Mouse (Mus musculus) kidney, postnatal 4 days (tissue): Measurements from ENCODE around the gene Gm49416.
A peak's percentile ranks its signal among the peaks of the same experiment; 100 is the strongest.

Source experiments
- DNase-seq, 2 experiments: peaks; one replicate each; pipeline ENCODE4 v3.0.0; 2021; ENCODE audit warnings: mixed read lengths in 2 of 2

The Gm49416 gene

GRCm38 (mm10) chr19:8921741-8922140 is 33.0 kb downstream of the Gm49416 start:
- no peak for DNase-seq

GRCm38 (mm10) chr19:8926766-8927165 is 38.0 kb downstream of the Gm49416 start:
- no peak for DNase-seq

GRCm38 (mm10) chr19:8927891-8928525 is 39.3 kb downstream of the Gm49416 start:
- DNase-seq = no peak

- peak in 1 of 2 experiments; percentile 19 for DNase-seq
These were observed 40.0 kb downstream of the Gm49416 start for GRCm38 (mm10) chr19:8928689-8929223.

GRCm38 (mm10) chr19:8929224-8930088 is 40.7 kb downstream of the Gm49416 start, which contains the start of the genes Rom1 and Eml3:
Gene Rom1 (minus strand): TSS chr19:8929356.
Gene Eml3 (plus strand): TSS chr19:8929552.
- DNase-seq = peak; percentile 91 to 94

- peak; percentile 22 to 34 for DNase-seq
These were observed 41.4 kb downstream of the Gm49416 start for GRCm38 (mm10) chr19:8930117-8930516.

- no peak for DNase-seq
These were observed 42.0 kb downstream of the Gm49416 start for GRCm38 (mm10) chr19:8930771-8931170.

- no peak for DNase-seq
These were observed 48.0 kb downstream of the Gm49416 start for GRCm38 (mm10) chr19:8936736-8937135.

- no peak for DNase-seq
These were observed 51.9 kb downstream of the Gm49416 start for GRCm38 (mm10) chr19:8940526-8941133.

- no peak for DNase-seq
These were observed 52.4 kb downstream of the Gm49416 start for GRCm38 (mm10) chr19:8941136-8941514.

- DNase-seq = peak; percentile 99
These were observed 52.9 kb downstream of the Gm49416 start, which contains the start of gene Mta2 for GRCm38 (mm10) chr19:8941515-8942217. Gene Mta2 (plus strand): TSS chr19:8941875.

GRCm38 (mm10) chr19:8942276-8942964 is 53.7 kb downstream of the Gm49416 start:
- peak in 1 of 2 experiments; percentile 73 for DNase-seq

- DNase-seq = no peak
These were observed 54.3 kb downstream of the Gm49416 start for GRCm38 (mm10) chr19:8943047-8943446.

- DNase-seq = no peak
These were observed 55.3 kb downstream of the Gm49416 start for GRCm38 (mm10) chr19:8944062-8944461.

GRCm38 (mm10) chr19:8944750-8945149 is 56.0 kb downstream of the Gm49416 start:
- DNase-seq = peak; percentile 94 to 95
